Mouse (Mus musculus): ENCODE results near the gene Dtx3. TPM values are rescaled to one million over a fixed set of nuclear protein-coding genes. Genes with fewer than 3 reads are reported as not detected.
"Not testable (repeated sequence)": the region's sequence is repeated elsewhere in the genome, so short reads cannot be mapped to it uniquely, and the experiment has no call there.

Dtx3 gene
- total RNA-seq, 2 experiments from 2014 or later = 6.3 to 18.9 TPM

GRCm38 (mm10) chr10:127208921-127209320 is 13.4 kb upstream of the Dtx3 start:
- ATAC-seq (replicated peaks; ENCODE audit: low FRiP score, poor library complexity, severe bottlenecking) = no peak

DNA sequence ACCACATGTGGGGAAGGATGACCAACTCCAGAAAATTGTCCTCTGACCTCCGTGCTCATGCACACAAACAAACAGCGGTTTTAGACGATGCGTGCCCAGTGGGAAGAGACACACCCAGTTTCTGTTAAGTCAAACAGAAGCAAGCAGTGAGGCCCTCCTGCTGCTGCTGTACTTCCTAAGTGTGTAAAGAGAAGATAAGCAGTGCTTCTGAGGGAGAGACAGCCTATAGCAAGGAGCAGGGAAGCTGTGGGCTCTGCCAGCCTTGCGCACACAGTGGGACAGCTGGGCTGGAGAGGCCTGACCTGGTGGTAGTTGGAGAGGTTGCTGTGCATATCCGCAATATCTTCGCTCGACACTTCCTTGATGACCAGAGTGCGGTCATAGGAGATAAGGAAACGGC is 9.8 kb upstream of the Dtx3 start:
- ATAC-seq (replicated peaks; ENCODE audit: low FRiP score, poor library complexity, severe bottlenecking) = peak; percentile 89

- no peak for ATAC-seq (replicated peaks; ENCODE audit: low FRiP score, poor library complexity, severe bottlenecking)
These were observed 9.1 kb upstream of the Dtx3 start for GRCm38 (mm10) chr10:127204589-127204988.

DNA sequence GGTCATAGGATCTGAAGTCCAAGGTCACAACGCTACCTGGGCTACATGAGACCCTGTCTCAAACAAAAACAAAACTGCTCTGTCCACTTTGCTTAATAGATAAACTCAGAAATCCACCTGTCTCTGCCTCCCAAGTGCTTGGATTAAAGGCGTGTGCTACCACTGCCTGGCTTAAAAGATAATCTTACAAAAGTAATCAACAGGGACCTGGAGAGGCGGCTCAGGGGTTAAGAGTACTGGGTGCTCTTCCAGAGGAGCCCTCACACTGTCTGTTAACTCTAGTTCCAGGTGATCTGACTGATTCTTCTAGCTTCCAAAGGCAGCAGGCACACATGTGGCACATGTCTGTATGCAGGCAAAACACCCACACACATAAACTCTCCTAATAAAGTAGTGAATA is 7.6 kb upstream of the Dtx3 start:
- peak; percentile 61 for ATAC-seq (replicated peaks; ENCODE audit: low FRiP score, poor library complexity, severe bottlenecking)

DNA sequence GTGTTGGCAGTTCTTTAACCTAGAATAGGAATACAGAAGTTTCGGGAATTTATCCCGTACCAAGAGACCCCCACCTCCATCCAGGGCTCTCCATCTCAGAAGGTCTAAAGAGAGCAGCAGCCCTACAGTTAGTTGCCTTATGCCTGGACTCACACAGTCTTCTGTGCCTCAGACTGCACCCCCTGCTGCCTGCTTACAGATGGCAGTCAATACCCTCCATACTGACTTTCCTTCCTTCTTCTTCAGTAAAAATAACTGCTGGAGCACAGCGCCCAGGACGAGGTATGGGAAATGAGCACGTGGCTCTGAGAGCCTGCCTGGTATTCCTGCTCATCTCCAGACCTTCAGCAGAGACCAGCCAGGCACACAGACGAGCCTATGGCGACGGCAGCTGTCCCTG is 4.8 kb upstream of the Dtx3 start:
- ATAC-seq (replicated peaks; ENCODE audit: low FRiP score, poor library complexity, severe bottlenecking) = no peak

DNA sequence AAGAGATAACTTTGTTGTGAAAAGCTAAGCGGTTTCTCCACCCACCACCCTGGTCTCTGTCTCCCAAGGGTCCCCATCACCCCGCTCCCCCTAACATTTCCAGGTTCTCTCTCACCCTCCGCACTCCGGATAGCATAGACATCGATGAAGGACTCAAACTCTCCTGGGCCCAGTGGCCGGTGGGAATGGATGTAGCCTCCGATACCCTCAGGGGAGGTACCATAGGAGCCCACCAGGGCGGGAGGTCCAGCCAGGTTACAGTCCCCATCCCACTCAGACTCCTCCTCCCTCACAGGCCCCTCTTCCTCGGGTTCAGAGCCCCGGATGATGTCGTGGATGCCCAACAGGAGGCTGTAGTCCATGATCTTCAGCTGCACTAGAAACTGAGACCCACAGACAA is 3.9 kb upstream of the Dtx3 start:
- no peak for ATAC-seq (replicated peaks; ENCODE audit: low FRiP score, poor library complexity, severe bottlenecking)

DNA sequence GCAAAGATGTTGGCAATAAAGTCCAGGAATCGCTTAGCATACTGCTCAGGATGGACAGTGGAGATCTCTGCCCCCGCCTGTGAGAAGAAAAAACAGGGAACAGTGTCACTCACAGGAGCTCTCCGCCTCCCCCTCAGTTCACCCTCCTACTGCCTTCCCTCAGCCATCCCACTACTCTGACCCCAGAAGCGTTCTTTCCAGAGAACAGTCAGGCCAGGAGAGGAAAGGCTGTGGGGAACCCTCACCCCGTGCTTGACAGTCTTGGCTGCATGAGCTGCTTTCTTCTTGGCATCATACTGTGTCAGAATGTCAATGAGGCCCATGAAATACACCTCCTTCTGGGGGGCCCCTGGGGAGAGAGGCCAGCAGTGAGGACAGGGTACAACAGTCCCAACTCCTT is 3.5 kb upstream of the Dtx3 start:
- no peak for ATAC-seq (replicated peaks; ENCODE audit: low FRiP score, poor library complexity, severe bottlenecking)

DNA sequence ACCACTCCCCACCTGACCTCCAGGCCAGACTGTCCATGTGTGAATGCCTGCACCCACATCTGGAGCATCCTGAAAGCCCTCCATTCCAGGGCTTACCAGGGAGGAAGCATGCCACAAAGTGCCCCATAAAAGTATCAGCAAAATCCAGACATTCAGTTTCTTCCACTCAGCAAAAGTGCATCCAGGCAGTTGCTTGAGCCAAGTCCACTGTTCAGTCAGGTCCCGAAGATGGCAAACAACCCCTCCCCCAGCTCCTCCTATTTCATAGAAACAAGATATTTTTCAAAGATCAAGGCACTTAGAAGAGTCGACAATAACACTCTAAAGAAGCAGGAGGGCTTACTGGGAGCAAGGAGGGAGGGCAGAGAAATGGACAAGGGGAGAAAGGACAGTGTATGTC is 3.0 kb upstream of the Dtx3 start:
- ATAC-seq (replicated peaks; ENCODE audit: low FRiP score, poor library complexity, severe bottlenecking) = no peak

DNA sequence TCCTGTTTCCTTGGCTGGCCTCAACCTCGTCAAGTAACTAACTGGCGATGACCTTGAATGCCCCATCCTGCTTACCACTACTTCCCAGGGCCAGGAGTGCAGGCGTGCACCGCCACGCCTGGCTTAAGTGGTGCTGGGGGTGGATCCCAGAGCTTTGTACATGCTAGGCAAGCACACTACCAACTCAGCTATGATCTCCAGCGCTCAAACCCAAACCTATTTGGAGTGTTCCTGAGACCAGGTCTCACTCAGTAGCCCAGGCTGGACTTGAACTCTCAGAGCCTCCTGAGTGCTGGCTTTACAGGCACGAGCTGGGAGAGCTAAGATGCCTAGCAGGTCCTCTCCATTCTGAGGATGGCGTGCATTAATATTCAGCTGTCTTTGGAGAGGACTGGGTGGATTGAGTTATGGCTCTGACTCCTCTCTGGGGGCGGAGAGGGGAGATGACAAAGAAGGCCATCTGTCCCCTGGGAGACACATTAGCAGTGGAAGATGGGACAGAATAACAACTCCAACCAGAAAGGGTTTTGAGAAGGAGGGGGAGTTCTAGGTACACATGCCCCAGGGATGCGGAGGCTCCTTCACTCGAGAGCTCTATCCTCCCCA is 2.1 kb upstream of the Dtx3 start:
- no peak for ATAC-seq (replicated peaks; ENCODE audit: low FRiP score, poor library complexity, severe bottlenecking)

DNA sequence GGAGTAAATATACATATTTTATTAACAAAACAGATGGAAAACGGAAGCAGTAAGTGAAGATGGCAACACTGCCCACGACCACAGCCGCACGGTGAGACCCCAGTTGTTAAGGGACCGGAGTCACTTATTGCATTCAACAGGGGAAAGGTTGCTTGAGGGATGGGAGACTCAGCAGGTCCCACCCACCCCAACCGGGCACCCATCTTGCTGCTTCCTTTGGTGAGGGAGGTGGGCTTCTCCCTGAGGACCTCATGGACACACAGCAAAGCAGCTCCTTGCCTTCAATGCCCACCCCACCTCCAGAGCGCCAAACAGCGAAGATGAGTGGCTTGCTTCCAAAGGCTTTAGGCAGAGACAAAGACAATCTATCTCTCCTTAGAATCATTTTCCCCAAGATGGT is 1.6 kb upstream of the Dtx3 start:
- no peak for ATAC-seq (replicated peaks; ENCODE audit: low FRiP score, poor library complexity, severe bottlenecking)

DNA sequence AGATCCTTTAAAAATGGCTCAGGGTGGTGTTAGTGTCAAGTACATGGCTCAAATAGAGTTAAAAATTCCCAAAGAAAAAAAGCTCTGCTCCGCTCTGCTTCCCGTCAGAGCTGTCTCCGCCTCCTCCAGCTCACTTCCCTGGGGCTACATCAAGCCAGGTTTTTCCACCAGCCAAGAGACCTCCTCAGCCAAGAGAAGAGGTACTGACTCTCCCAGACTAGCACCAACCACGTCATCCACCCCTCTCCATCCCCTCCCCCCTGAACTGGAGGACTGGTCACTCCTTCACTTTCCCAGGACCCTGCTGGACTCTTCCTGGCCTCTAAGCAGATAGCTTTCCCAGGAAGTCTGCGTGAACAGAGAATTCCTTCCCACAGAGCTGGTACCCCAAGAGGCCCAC is 864 bp upstream of the Dtx3 start:
- ATAC-seq (replicated peaks; ENCODE audit: low FRiP score, poor library complexity, severe bottlenecking) = no peak

DNA sequence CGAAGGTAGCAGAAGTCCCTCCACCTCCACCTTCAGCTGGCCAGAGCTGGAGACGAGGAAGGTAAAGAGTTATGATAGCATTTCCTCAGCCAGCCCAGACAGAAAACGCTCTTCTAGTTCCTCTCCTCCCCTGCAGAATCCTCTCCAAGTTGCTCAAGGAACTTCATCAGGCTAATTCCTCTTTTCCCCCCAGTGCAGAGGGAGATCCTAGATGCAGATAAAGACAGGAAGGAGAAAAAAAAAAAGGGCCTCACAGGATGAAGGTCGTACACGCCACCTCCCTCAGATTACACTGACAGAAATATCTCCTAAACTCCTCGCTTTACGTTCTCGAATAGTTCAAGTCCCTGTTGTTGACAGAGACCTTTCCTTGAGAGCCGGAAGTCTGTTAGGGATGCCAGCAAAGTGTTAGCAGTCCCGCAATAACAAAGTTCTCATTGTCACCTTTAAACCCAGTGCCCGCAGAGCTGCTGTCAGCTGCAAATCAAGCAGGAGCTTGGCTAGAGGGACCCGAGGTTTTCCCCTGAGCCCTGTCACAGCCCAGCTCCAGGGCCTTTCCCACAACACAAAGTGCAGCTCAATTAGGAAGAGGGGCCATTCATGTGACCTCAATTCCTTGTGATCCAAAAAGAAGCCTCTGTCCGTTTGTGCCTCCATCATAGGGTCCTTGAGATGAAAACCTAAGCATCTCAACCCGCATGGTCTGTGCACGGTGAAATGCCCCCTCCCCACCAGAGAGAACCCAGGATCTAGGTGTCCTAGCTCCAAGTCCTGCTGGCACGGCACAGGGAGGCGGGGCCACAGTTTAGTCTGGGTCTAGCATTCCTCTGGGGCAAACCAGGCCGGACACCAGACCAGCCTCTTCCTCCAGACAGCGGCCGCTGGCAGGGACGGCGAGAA is 850 bp downstream of the Dtx3 start:
- peak; percentile 75 for ATAC-seq (replicated peaks; ENCODE audit: low FRiP score, poor library complexity, severe bottlenecking)

GRCm38 (mm10) chr10:127193011-127193410 is 2.5 kb downstream of the Dtx3 start:
- no peak for ATAC-seq (replicated peaks; ENCODE audit: low FRiP score, poor library complexity, severe bottlenecking)

DNA sequence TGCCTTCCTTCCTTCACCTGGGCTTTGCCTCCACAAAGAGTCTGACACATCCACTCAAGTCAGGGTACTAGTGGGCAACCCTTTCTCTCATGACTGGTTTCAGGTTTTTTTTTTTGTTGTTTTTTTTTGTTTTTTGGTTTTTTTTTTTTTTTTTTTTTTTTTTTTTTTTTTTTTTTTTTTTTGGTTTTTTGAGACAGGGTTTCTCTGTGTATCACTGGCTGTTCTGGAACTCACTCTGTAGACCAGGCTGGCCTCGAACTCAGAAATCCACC is 3.5 kb downstream of the Dtx3 start:
- not testable (repeated sequence) for ATAC-seq (replicated peaks; ENCODE audit: low FRiP score, poor library complexity, severe bottlenecking)

DNA sequence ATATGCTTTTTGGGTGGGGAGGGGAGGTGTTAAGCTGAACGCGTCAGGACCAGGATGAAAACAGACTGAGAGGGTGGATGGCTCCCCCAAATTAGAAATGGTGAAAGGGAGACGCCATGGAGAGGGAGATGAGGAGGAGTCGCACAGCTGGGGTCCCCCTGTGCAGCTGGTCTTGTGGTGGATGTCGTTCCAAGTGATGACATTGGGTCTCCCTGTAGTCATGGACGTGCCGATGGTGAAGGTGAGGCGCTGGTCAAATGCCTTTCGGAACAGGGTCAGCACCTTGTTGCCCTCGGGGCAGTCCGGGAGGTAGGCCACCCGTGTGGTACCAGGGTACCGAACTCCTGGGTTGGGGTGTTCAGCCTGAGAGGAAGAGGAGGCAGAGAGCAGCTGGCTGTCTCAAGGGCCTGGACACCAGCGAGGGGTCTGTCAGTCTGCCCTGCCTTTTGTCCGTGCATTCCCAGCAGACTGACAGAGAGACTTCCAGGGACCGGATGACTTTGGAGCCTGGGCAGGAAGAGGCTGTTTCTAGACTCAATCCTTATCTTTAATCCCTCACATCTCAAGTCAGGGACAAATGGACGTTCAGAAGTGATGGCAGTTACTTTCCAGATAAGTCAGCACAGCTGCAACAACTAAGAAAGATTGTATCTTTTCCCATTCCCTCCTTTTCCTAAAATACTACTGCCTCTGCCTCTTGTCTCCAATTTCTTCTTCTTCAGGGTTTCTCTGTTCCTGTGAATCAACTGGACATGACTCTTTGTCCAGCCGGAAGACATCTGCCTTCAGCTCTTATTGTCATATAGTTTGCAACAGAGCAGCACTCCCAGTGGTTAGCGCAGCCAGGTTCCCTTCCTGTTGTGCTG is 4.1 kb downstream of the Dtx3 start:
- no peak for ATAC-seq (replicated peaks; ENCODE audit: low FRiP score, poor library complexity, severe bottlenecking)

GRCm38 (mm10) chr10:127190398-127191190 is 4.9 kb downstream of the Dtx3 start:
- ATAC-seq (replicated peaks; ENCODE audit: low FRiP score, poor library complexity, severe bottlenecking) = no peak

- 0 out of 2 replicates have a peak, but pooled peaks have one; percentile 8 for ATAC-seq (replicated peaks; ENCODE audit: low FRiP score, poor library complexity, severe bottlenecking)
These were observed 5.7 kb downstream of the Dtx3 start, which contains the start of gene Arhgef25 for GRCm38 (mm10) chr10:127189651-127190381. Gene Arhgef25 (minus strand): TSS chr10:127190083.

DNA sequence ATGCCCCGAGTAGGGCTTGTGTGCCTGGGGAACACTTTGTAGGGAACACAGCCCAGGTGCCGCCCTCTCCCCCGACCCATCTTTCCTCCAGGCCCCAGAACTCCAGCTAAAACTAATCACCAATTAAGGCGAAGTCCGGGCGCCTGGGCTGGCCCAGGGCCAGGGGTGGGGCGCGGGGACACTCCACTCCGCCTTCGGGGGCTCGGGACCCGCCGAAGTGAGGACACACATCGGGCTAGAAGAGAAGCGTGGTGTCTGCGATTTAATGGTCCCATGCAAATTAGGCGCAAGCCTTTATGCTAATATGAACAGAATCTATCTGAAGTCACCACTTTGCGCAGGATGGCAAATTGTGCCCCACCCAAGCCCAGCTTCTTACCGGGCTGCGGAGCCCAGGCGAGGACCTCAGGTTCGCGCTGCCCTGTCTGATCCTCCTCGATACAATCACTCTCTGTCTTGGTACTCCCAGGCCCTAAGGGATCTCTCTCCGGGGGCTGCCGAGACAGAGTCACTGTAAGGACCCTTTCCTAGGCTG is 6.3 kb downstream of the Dtx3 start:
- ATAC-seq (replicated peaks; ENCODE audit: low FRiP score, poor library complexity, severe bottlenecking) = peak; percentile 80
